Mouse (Mus musculus) left cerebral cortex, adult 9 months (tissue): ENCODE measurements around the gene Atg5.
"Not testable (repeated sequence)": the region's sequence is repeated elsewhere in the genome, so short reads cannot be mapped to it uniquely, and the experiment has no call there.

Experiments used
- DNase-seq, 2 experiments: peaks; one replicate each; pipeline ENCODE4 v3.0.0; 2022; ENCODE audit warnings: low spot score in 2 of 2

Atg5 gene

DNA sequence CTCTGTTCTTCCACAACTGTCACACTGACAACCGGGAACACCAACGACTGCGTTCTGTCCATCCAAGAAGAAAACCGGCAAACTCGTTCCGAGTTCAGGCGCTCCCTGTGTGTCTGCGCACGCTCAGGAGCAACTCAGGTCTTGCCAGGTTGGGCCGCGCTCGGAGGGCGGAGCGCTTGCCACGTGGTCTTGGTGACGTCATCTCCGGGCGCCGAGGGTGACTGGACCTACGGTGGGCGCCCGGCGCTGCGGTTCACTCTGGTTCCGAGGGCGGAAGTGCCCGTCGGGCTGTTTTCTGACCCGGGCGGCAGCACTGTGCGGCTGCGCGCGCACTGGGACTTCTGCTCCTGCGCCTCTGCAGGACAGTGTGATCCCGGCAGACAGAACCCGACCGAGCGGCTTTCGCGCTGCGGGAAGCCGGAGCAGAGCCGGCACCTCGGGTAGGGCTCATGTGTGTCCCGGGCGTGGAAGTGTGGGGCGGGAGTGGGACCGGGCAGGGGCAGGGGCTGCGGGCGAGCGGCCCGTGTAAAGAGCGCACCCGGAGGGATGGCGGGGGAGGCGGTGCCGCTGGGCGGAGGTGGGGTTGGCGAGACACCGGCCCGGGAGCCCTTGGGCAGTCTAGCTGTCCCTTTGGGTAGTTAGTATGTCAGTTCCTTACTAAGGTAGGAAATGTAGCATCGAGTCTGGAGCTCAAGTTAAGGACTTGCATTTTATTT is at the start of gene Atg5:
TSS of gene Atg5 (plus strand) at position 214 of the 716 bp plus-strand sequence.
- peak; percentile 94 to 98 for DNase-seq

DNA sequence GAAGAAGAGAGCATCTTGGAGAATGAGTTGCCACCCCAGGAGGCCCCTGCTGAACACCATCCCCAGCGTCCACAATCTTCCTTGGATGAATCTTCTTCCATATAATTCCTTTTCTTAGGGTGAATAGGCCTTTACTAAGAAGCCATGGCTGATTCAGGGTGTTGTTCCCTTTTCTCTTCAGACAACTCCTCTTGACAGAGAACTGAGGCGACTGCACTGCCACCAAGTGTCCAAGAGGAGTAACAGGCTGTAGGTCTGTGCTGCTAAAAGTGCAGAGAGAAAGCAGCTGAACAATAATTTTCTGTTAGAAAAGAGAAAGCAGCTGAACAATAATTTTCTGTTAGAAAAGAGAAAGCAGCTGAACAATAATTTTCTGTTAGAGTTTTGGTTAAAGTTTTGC is 49.1 kb upstream of the Atg5 start:
- DNase-seq = peak in 1 of 2 experiments; percentile 3

DNA sequence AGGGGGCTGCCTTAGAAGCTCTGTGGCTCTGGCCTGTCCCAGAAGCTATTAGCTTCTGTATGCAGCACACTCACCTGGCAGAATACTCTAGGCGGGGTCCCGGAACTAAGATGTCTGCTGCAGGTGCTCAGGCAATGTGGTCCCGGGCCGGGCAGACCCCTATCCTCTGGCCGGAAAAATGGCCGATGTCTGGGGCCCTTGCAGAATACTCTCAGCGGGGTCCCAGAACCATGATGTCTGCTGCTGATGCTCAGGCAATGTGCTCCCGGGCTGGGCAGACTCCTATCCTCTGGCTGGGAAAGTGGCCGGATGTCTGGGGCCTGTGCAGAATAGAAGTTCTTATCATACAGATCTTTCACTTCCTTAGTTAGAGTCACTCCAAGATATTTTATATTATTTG is 43.8 kb upstream of the Atg5 start:
- no peak for DNase-seq

DNA sequence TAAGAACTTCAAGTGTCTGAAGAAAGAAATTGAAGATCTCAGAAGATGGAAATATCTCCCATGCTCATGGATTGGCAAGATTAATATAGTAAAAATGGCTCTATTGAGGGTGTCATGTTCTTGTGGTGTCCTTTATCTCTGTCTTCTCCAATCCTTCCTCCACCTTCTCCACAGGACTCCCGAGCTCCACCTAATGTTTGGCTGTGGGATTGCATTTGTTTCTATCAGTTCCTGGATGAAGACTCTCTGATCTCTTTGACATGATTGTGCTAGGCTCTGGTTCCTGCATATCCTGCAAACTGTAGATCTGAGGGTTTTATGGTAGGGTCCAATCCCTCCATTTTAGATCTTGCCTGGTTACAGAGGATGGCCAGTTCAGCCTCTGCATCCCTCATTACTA is 34.8 kb upstream of the Atg5 start:
- DNase-seq = peak in 1 of 2 experiments; percentile 31

DNA sequence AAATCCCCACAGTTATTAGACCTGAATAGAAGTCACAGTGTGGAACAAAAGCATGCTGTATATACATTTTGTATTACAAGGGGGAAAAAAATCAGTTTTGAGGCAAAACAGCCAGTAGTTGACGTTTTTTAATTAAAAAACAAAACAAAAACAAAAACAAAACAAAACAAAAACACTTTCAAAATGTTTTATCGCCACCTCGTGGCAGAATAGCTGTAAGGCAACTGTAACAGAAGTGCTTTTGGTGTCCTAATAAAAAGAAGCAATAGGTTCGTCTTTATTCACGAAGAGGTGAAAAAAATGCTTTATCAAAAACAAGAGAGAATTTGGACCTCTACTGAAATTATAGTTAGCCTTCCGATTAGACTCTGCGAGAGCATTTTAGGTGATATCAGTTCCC is 32.9 kb upstream of the Atg5 start:
- not testable (repeated sequence) for DNase-seq

DNA sequence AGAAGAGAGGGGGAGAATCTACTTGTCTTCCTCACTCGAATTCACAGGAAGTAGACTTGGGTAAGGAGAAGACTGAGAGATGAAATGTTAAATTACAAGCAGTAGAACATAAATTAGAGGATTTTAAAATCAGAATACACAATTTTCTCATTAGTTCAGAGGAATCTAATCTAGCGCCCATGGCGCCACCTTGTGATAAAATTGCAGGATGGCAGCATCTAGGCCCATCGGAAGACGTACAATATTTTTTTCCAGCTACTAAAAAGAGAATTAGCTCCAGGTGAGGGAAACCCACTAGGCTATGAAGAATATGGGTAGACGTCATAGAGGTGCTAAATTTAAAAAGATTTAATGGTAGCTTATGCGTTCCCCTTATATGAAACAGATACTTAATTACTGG is 11.5 kb upstream of the Atg5 start:
- no peak for DNase-seq

DNA sequence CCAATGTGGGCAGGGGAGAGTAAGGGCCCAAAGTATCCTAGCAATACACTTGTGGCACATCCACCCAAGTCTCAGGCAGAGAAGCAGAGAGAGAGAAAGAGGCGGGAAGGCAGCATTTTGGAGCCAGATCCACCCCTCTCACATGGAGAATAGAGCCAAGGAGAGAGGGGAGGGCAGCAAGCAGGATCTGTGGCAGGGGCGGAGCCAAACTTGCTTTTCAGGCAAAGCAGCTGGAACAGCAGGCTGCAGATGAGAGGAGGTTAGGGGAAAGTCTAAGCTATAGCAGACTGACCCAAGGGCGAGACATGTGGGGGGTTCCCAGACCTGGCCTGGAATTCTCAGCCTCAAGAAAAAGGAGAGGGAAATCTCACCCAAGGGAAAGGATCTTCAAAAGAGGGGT is 2.3 kb upstream of the Atg5 start:
- DNase-seq = no peak

DNA sequence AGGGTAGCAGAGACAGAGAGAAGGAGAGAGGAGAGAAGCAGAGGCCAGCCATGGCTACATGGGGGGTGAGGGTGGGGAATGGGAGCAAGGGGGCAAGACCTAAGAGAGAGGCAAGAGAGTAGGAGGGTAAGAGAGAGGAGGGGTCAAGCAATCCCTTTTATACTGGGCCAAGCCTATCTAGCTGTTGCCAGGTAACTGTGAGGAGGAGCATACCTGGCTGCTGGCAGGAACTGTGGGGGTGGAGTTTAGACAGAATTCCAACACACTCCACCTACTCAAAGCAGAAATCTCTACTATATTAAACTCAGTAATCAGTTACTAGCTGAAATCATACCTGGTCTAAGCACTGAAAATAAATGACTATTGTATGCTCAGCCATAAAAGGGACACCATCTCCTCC is 1.6 kb upstream of the Atg5 start:
- no peak for DNase-seq

DNA sequence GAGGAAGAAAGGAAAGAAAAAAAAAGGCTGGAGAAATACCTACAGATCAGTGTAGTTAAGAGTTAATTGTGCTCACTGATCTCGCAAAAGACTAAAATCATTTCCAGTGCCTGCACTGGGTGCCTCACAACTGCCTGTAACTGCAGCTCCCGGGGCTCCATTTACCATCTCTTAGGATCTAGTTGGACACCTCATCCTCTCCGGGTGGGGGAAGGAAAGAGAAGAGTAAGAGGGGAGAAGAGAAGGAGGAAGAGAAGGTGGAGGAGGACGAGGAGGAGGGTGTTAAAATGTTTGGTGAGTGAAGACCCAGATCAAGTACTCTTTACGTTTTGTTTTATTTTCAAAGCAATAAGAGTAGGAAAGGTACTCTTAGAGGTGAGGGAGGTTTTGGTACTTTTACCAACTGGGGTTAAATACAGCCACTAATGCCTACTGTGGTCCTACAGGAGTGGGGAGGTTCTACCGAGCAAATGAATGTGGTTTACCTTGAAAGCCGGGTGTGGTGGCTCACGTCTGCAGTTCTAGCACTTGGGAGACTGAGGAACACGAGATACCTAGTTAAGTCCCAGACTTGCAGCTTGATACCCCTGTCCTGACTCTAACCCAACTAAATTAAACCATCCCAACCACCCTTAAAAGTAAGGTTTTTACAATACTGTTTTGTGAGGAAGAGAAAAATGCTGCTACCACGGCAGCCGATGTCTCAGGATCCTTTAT is 574 bp upstream of the Atg5 start:
- DNase-seq = no peak

DNA sequence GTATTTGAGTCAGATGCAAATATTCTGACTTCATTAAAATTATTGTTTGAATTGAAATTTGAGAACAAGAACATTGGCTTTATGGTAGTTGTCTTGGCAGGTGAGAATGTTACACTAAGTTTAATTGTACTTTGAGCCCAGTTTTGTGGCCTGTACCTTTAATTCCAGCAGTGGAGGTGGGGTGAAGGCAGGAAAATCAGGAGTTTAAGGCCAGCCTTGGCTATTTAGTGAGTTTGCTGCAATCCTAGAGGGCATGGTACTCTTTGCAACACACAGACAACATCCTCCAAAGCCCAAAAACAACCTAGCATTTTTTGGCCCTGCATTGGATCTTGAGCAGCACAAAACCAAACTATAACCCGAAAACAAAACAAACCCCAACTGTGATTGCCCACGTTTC is 1.1 kb downstream of the Atg5 start:
- no peak for DNase-seq

DNA sequence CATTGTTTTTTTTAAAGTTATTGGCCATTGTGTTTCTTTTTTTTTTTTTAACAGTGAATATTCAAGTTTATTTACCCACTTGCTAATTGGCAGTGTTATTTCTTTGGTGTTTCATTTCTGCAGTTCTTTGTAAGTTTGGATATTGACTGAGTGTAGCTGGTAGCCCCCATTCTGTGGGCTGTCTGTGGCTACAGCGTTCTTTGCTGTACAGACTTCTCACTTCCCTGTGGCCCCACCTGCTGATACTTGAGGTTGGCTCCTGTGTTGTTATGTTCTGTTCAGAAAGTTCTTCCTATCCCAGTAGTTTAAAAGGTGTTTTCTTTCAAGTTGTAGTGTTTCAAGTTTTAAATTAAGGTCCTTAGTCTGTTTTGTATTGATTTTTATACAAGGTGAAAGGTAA is 14.2 kb downstream of the Atg5 start:
- no peak for DNase-seq

DNA sequence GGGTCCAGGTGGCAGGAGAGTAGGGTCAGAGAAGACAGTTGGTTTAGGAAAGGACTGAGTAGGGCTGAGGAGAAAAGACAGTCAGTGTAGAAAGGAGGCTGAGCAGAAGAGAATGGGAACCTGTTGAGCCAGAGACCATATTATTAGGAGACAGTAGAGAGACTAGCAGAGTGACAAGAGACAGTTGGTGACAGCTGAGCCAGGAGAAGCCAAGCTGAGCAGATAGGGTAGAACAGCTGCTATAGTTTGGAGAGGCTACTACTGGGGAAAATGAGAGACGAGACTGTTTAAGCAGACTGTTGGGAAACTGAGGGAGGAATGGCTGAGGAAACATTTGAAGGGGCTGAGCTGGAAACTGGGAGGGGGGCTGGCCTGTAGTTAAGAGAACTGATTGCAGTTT is 16.9 kb downstream of the Atg5 start:
- DNase-seq = no peak

DNA sequence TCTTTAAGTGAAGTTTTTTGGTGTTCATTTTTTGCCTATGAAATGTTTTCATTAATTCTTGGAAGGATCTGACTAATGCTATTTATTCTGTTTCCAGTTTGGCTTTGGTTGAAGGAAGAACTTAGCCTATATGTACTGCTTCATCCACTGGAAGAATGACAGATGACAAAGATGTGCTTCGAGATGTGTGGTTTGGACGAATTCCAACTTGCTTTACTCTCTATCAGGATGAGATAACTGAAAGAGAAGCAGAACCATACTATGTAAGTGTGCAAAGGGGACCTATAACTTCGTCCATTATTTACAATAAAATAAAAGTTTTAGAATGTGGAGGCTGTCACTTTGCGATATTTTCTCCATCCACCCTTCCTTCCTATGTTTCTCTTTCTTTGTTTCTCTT is 17.8 kb downstream of the Atg5 start:
- no peak for DNase-seq

DNA sequence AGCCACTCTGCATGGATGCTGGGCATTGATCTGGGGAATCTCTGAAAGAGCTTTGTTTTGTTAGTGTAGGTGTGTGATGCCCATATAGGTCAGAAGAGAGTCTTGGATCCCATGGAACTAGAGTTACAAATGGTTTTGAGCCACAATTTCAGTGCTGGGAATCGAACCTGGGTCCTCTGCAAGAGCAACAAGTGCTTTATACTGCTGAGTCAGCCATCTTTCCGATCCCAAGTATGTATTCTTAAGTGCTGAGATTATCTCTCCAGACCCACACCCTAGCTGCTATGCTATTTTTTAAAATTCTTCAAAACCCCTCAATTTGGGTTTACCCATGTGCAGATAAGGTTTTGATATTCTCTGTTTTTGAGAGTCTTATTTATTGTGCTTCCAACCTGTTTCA is 22.7 kb downstream of the Atg5 start:
- DNase-seq = no peak

DNA sequence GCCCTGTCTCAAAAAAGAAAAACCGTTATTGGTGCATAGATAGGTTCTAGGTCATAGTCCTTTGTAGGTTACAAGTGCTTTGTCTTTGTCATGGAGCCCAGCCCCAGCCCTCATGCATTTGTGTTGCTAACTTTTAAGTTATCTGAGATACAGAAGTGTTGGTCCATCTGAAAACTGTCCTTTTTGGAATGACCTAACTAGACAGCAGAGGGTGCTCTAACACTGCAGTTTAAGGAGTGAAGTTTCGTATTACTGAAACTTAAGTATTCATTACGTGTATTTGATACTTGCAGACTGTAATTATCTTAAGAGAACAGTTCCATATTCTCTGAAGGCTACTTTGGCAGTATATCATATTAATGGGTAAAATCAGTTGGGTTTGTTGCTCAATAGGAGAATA is 24.0 kb downstream of the Atg5 start:
- DNase-seq = peak; percentile 13 to 30

DNA sequence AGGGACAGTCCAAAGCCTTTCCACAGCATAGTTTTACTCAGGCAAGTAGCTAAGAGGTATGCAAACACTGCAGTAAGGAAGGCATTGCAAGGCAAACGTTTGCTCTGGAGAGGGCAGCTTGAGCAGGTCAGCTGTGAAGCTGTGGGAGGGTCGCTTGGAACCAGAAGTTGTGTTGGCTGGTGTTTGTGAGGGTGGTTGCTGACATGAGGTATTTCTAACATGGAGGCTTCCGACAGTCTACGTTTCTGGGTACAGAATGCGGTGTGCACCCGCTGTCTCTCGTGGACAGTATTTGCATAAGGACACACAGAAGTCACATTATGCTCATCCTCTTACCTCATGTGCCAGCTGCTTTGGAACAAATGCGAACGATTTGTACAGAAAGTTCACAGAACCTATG is 31.0 kb downstream of the Atg5 start:
- no peak for DNase-seq

DNA sequence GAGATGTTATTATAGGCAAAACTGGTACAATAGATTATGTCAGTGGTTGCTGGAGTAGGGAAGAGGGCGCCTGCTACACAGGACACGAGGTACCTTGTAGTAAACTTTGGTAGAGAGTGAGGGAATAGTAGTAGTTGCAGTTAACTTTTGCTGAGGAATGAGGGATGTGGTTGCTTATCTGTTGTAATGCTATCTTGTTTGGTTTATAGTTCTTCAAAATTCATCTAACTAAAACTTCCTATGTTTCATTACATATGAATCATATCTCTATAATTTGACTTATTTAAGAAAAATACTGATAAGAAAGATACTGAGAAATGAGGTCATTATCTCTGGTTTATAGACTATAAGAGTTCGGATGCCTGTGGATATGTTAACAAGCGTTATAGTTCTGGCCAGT is 31.9 kb downstream of the Atg5 start:
- no peak for DNase-seq

DNA sequence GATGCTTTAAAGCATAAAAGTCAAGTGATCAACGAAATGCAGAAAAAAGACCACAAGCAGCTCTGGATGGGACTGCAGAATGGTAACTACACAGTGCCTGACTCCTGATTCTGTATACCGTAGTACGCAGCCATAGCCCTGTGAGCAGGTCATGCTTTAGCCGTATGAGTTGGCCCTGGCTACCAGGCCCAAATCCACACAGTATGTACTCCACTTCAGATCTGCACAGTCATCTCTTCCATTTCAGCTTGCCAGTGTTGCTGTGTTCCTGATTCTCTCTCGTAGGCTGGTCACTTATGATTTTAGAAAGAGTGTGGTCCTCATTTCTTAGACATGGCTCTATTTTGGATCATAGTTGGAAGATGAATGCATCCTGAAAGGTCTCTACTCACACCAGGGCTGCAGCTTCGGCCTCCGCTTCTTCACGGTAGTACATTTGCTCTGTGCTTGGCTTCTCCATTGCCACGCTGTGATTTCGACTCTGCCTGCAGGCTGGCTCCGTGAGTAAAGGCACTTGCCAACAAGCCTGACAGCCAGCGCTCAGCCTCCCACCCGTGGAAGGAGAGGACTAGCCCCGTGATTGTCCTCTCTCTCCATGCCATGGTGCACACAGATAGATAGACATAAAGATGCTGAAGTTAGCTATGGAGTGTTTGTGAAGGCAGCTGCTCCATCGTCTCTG is 35.6 kb downstream of the Atg5 start:
- DNase-seq = no peak

DNA sequence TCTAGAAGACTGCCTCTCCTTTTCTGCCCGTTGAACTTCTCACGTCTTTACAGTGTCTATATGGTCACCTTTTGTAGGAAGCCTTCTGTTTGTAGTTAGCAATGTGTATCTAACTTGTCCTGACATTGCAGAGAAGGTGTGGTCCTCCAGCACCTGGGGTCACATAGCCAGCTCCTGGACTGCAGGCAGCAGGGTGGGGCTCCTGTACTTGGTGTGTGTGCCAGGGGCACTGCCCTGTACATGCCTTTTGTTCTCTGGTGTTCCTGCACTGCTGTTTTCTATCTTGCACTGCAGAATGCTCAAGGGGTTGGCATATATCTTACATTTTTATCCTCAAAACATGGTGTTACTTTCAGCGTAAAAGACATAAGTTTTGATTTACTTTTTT is 36.2 kb downstream of the Atg5 start:
- DNase-seq = no peak

DNA sequence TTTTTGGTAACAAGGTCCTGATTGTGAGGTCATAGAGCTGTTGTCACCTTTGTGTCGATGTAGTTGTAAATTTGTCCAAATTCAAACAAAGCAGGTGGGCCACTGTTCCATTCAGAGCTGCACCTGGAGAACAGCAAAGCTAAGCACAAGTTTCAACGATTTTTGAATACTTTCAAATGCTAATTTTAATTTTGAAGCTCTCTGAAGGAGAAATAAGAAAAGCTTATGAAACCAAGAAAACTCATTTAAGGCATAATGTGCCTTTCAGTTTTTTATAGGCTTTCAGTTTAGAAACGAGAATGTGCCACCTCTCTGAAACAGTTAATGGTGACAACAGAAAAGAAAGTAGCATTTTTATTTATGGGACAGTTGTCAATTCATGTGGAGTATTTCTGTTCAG is 36.7 kb downstream of the Atg5 start:
- no peak for DNase-seq

DNA sequence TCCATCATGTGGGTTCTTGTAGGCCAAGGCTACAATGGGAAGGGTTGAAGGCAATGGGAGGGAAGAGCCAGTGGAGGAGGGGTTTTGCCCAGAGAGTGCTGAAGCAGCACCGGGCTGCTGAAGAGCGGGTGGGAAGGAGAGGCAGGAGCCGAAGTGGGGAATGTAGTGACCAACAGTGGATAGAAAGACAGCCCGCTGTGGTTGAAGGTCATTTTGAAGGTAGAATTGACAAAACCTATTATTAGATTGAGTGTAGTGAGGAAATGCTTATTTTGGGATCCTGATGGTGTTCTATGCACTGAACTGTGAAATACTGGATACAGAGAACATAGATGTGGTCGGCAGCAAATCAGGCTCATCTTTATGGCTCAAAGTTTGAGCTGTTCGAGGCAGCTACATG is 38.1 kb downstream of the Atg5 start:
- DNase-seq = no peak

DNA sequence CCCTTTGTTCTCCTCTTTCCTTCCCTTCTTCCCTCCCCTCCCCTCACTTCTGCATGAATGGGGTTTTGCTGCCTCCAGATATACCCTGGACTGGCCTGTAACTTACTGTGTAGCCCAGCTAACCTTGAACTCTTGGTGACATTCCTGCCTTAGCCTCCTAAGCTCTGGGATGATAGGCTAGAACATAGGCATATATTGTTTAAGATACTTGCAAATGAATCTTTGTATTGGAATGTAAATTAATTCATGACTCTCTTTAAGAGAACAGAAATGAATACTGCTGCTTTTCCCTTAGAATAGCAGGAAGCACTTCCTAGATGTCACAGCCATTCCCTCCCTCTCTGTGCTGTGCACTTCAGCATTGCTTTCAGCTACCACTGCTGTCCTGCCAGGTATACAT is 40.1 kb downstream of the Atg5 start:
- no peak for DNase-seq

DNA sequence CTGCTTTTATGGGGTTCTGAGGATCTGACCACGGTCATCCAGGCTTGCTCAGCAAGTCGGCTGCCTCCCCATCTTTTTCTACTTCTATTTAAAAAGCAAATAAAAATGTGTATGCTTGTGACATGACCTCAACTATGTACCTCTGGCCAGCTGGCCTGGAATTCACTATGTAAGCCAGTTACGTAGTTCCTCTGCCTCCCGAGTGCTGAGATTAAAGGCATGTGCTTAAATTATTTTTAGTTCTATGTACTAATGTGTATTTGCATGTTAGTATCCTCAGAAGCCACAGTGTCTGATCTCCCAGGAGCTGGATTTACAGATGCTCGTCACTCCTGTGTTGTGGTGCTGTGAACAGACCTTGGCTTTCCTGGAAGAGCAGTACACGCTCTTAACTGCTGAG is 41.1 kb downstream of the Atg5 start:
- no peak for DNase-seq
